12 mouse cellular contexts compared by ENCODE assay signal in the genomic region with DNA sequence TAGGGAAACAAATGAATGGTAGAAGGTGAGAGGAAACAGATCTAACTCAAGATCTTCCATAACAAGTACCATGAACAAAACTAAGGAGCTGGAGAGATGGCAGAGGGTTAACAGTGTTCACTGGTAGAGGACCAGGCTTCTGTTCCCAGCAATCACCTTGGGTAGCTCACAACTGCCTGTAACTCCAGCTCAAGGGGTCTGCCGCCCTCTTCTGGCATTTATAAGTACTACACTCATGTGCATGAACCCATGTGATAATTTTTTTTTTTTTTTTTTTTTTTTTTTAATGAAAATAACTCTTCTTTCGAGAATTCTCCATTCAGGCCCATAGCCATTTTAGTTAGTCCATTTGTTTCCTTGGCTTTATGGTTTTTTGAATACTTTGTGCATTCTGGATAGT.
DNase-seq lines count a peak whose midpoint lies in the region; ATAC-seq and TF ChIP-seq lines count a peak whose summit lies in the region.
"Had no signal": no experiment of that assay in that cellular context is flagged by ENCODE, and none has a peak within 500 bp of the region (broad histone marks: within the 10 kb centered on the region; RNA-seq: fewer than 3 reads in every experiment).

No protein-coding gene starts in this region.

- no peak overlapping the region for H3K27ac ChIP-seq in hindbrain, postnatal 0 days
- no peak overlapping the region for H3K27ac ChIP-seq in hindbrain, embryonic 13.5 days
- H3K27ac ChIP-seq in testis, adult 2 months (ENCODE audit: control insufficient read depth, insufficient read depth, low read depth, low read length) = no peak overlapping the region
- H3K27ac ChIP-seq in bone marrow, adult 2 months (ENCODE audit: control insufficient read depth, insufficient read depth, low read depth, low read length, poor library complexity) = no peak overlapping the region
- no peak overlapping the region for H3K27ac ChIP-seq in forebrain, embryonic 13.5 days
- H3K27ac ChIP-seq: hindbrain, embryonic 14.5 days; limb, embryonic 13.5 days; midbrain, embryonic 13.5 days had no signal

- TF ChIP-seq POLR2A in testis, adult 2 months (IDR thresholded peaks at IDR 0.05; ENCODE audit: control insufficient read depth, low read depth, low read length) = no peak
- TF ChIP-seq POLR2A in bone marrow, adult 2 months (IDR thresholded peaks at IDR 0.05; ENCODE audit: borderline replicate concordance, control insufficient read depth, low read depth, low read length) = no peak

- DNase-seq in hindbrain, postnatal 0 days (ENCODE audit: low spot score) = no peak
- no peak for DNase-seq in testis, postnatal 10 days (ENCODE audit: low spot score)
- peak; percentile 12 for DNase-seq in thymus, postnatal 4 days
- DNase-seq in layer of hippocampus, postnatal 36 days = no peak
- DNase-seq: cerebellum, adult 11 months had no signal

- H3K4me2 ChIP-seq in hindbrain, postnatal 0 days (ENCODE audit: low read depth, low read length) = no peak overlapping the region
- H3K4me2 ChIP-seq in hindbrain, embryonic 13.5 days = no peak overlapping the region
- no peak overlapping the region for H3K4me2 ChIP-seq in forebrain, embryonic 13.5 days
- H3K4me2 ChIP-seq: hindbrain, embryonic 14.5 days; limb, embryonic 13.5 days; midbrain, embryonic 13.5 days had no signal

- no peak overlapping the region for H3K4me3 ChIP-seq in hindbrain, postnatal 0 days (ENCODE audit: low read length)
- H3K4me3 ChIP-seq in hindbrain, embryonic 13.5 days = no peak overlapping the region
- H3K4me3 ChIP-seq in testis, adult 2 months (ENCODE audit: control insufficient read depth, low read depth, low read length) = no peak overlapping the region
- H3K4me3 ChIP-seq in bone marrow, adult 2 months (replicated peaks; ENCODE audit: control insufficient read depth, low read depth, low read length) = no peak overlapping the region
- no peak overlapping the region for H3K4me3 ChIP-seq in forebrain, embryonic 13.5 days
- H3K4me3 ChIP-seq: limb, embryonic 13.5 days; midbrain, embryonic 13.5 days had no signal

- H3K27me3 ChIP-seq in hindbrain, postnatal 0 days (ENCODE audit: insufficient read depth, low read length) = no peaks in the 10 kb centered on the region
- no peaks in the 10 kb centered on the region for H3K27me3 ChIP-seq in hindbrain, embryonic 13.5 days
- H3K27me3 ChIP-seq in testis, adult 2 months (ENCODE audit: control insufficient read depth, insufficient read depth, low read length) = no peaks in the 10 kb centered on the region
- no peaks in the 10 kb centered on the region for H3K27me3 ChIP-seq in forebrain, embryonic 13.5 days
- H3K27me3 ChIP-seq: limb, embryonic 13.5 days; midbrain, embryonic 13.5 days had no signal

- no peaks in the 10 kb centered on the region for H3K36me3 ChIP-seq in hindbrain, postnatal 0 days (ENCODE audit: insufficient read depth, low read length)
- no peaks in the 10 kb centered on the region for H3K36me3 ChIP-seq in hindbrain, embryonic 13.5 days
- no peaks in the 10 kb centered on the region for H3K36me3 ChIP-seq in testis, adult 2 months (ENCODE audit: control insufficient read depth, insufficient read depth, low read length)
- no peaks in the 10 kb centered on the region for H3K36me3 ChIP-seq in forebrain, embryonic 13.5 days (ENCODE audit: poor library complexity, severe bottlenecking)
- H3K36me3 ChIP-seq: limb, embryonic 13.5 days; midbrain, embryonic 13.5 days had no signal

- H3K9me3 ChIP-seq in hindbrain, postnatal 0 days (ENCODE audit: low read length) = no peaks in the 10 kb centered on the region
- H3K9me3 ChIP-seq in hindbrain, embryonic 13.5 days = peaks cover 6% of the 10 kb centered on the region; the same call in 1 of the 2 replicates
- H3K9me3 ChIP-seq in forebrain, embryonic 13.5 days (replicated peaks) = no peaks in the 10 kb centered on the region; the same call in 1 of the 2 replicates
- H3K9me3 ChIP-seq: limb, embryonic 13.5 days had no signal

- ATAC-seq in hindbrain, postnatal 0 days = no peak
- ATAC-seq in hindbrain, embryonic 13.5 days (ENCODE audit: low FRiP score) = no peak
- ATAC-seq in forebrain, embryonic 13.5 days = no peak
- ATAC-seq: midbrain, embryonic 13.5 days had no signal

- H3K9ac ChIP-seq in hindbrain, postnatal 0 days (replicated peaks; ENCODE audit: low read length) = no peak overlapping the region
- H3K9ac ChIP-seq in hindbrain, embryonic 13.5 days = no peak overlapping the region
- no peak overlapping the region for H3K9ac ChIP-seq in forebrain, embryonic 13.5 days
- H3K9ac ChIP-seq: hindbrain, embryonic 14.5 days; limb, embryonic 13.5 days; midbrain, embryonic 13.5 days had no signal

- no peaks in the 10 kb centered on the region for H3K4me1 ChIP-seq in hindbrain, postnatal 0 days (ENCODE audit: insufficient read depth, low read length)
- H3K4me1 ChIP-seq in hindbrain, embryonic 13.5 days (replicated peaks) = no peaks in the 10 kb centered on the region
- H3K4me1 ChIP-seq in testis, adult 2 months (ENCODE audit: control insufficient read depth, insufficient read depth, low read length) = no peaks in the 10 kb centered on the region
- no peaks in the 10 kb centered on the region for H3K4me1 ChIP-seq in bone marrow, adult 2 months (ENCODE audit: control insufficient read depth, insufficient read depth, low read length)
- H3K4me1 ChIP-seq in forebrain, embryonic 13.5 days = no peaks in the 10 kb centered on the region
- H3K4me1 ChIP-seq: limb, embryonic 13.5 days; midbrain, embryonic 13.5 days had no signal

- 56% methylated on average over 2 of the region's 2 CpGs for WGBS in hindbrain, postnatal 0 days
- WGBS in hindbrain, embryonic 13.5 days = 47% methylated on average over 2 of the region's 2 CpGs
- 49% methylated on average over 2 of the region's 2 CpGs for WGBS in bone marrow, adult 2 months
- 41% methylated on average over 2 of the region's 2 CpGs for WGBS in forebrain, embryonic 13.5 days

- peak; percentile 41; the same call in 1 of the 2 replicates for TF ChIP-seq CTCF in hindbrain, postnatal 0 days (IDR thresholded peaks at IDR 0.05; ENCODE audit: low read depth)
- TF ChIP-seq CTCF in testis, adult 2 months (IDR thresholded peaks at IDR 0.05; ENCODE audit: control insufficient read depth, insufficient read depth, insufficient replicate concordance, low read depth, low read length) = peak; percentile 69; the same call in 1 of the 2 replicates
- peak; percentile 36; the same call in 1 of the 2 replicates for TF ChIP-seq CTCF in bone marrow, adult 2 months (IDR thresholded peaks at IDR 0.05; ENCODE audit: control insufficient read depth, insufficient read depth, low read length)
